Mouse (Mus musculus) kidney, embryonic 14.5 days (tissue): ENCODE results near the gene Tomm6. TPM values are rescaled to one million over a fixed set of nuclear protein-coding genes. Genes with fewer than 3 reads are reported as not detected.

ENCODE experiments used
- ATAC-seq: fragments of 200-750 bp; cut with Nextera tagmentation; 2 replicates; pipeline ENCODE4 v1.8.0; 2017; ENCODE audit warnings: moderate number of reproducible peaks, mild to moderate bottlenecking, moderate TSS enrichment, moderate library complexity; ENCODE audit not compliant: low FRiP score, low TSS enrichment
- H3K27ac ChIP-seq: fragments of 300-500 bp; sonication (generic); 2 replicates; pipeline ENCODE4 v1.5.1; 2014; ENCODE audit warnings: low read depth, mild to moderate bottlenecking, low read length, moderate library complexity, mixed read lengths
- H3K27me3 ChIP-seq: fragments of 300-500 bp; sonication (generic); 2 replicates; pipeline ENCODE4 v1.6.1; 2014; ENCODE audit warnings: mild to moderate bottlenecking, low read length; ENCODE audit not compliant: control insufficient read depth, insufficient read depth
- H3K36me3 ChIP-seq: fragments of 300-500 bp; sonication (generic); 2 replicates; pipeline ENCODE4 v1.6.1; 2014; ENCODE audit warnings: low read length, mixed read lengths; ENCODE audit not compliant: control insufficient read depth, insufficient read depth
- H3K4me1 ChIP-seq: fragments of 300-500 bp; sonication (generic); 2 replicates; pipeline ENCODE4 v1.6.1; 2014; ENCODE audit warnings: low read length, mixed read lengths; ENCODE audit not compliant: control insufficient read depth, insufficient read depth
- H3K4me2 ChIP-seq: fragments of 300-500 bp; sonication (generic); replicated peaks from 2 replicates; pipeline ENCODE4 v1.6.1; 2014; ENCODE audit warnings: low read depth, mild to moderate bottlenecking, low read length
- H3K4me3 ChIP-seq: fragments of 300-500 bp; sonication (generic); 2 replicates; pipeline ENCODE4 v1.5.1; 2014; ENCODE audit warnings: mild to moderate bottlenecking, low read length
- H3K9ac ChIP-seq: fragments of 300-500 bp; sonication (generic); 2 replicates; pipeline ENCODE4 v1.6.1; 2014; ENCODE audit warnings: low read depth, mild to moderate bottlenecking, low read length, moderate library complexity
- H3K9me3 ChIP-seq: fragments of 300-500 bp; sonication (generic); 2 replicates; pipeline ENCODE4 v1.6.1; 2016; ENCODE audit warnings: low read length; ENCODE audit not compliant: control insufficient read depth
- WGBS: fragments of 180-500 bp; shearing (Covaris S2); extraction: QIAGEN DNeasy Blood & Tissue Kit; methylation state at CpG from one replicate; pipeline ENCODE4 v1.1.7; 2014; 5-methylcytosine and 5-hydroxymethylcytosine counted together
- polyA plus RNA-seq: library from polyadenylated mRNA; unstranded; fragments of >200 nt; fragmentation: Nextera tagmentation; extraction: Ambion mirVana; gene quantifications from 2 replicates; pipeline ENCODE4 v1.2.1, GENCODE M21; 2014

Tomm6 gene
- polyA plus RNA-seq, 1 experiment from 2014 or later = 415 TPM

- Histone ChIP-seq H3K4me2 (no peak overlapping the region), H3K27me3 (peaks cover 3% of the 10 kb centered on the region; the same call in 1 of the 2 replicates), H3K4me3 (no peak overlapping the region), H3K9ac (no peak overlapping the region), H3K9me3 (no peaks in the 10 kb centered on the region), H3K27ac (no peak overlapping the region), H3K36me3 (peaks cover 20% of the 10 kb centered on the region; the same call in 1 of the 2 replicates), H3K4me1 (peaks cover 6% of the 10 kb centered on the region; the same call in 1 of the 2 replicates)
- 34% methylated on average over 28 of the region's 28 CpGs for WGBS
- ATAC-seq = no peak; the same call in 1 of the 2 replicates
Measured at GRCm38 (mm10) chr17:47702548-47703345, 14.6 kb upstream of the Tomm6 start.

- Histone ChIP-seq H3K9ac (no peak overlapping the region), H3K4me3 (no peak overlapping the region), H3K27ac (no peak overlapping the region), H3K36me3 (peaks cover 20% of the 10 kb centered on the region; the same call in 1 of the 2 replicates), H3K4me1 (peaks cover 6% of the 10 kb centered on the region; the same call in 1 of the 2 replicates), H3K4me2 (no peak overlapping the region), H3K27me3 (peaks cover 3% of the 10 kb centered on the region; the same call in 1 of the 2 replicates), H3K9me3 (no peaks in the 10 kb centered on the region)
- ATAC-seq = no peak
- 78% methylated on average over 9 of the region's 9 CpGs for WGBS
Measured at GRCm38 (mm10) chr17:47701793-47702192, 13.6 kb upstream of the Tomm6 start.

- Histone ChIP-seq H3K4me2 (no peak overlapping the region), H3K9ac (no peak overlapping the region), H3K27me3 (peaks cover 3% of the 10 kb centered on the region; the same call in 1 of the 2 replicates), H3K9me3 (no peaks in the 10 kb centered on the region), H3K4me3 (no peak overlapping the region), H3K4me1 (peaks cover 8% of the 10 kb centered on the region), H3K27ac (no peak overlapping the region), H3K36me3 (peaks cover 20% of the 10 kb centered on the region; the same call in 1 of the 2 replicates)
- 74% methylated on average over 2 of the region's 2 CpGs for whole genome bisulfite sequencing
- ATAC-seq = no peak
Measured at GRCm38 (mm10) chr17:47699055-47699454, 10.9 kb upstream of the Tomm6 start.

- peaks cover 8% of the 10 kb centered on the region for H3K4me1 ChIP-seq
- H3K9me3 ChIP-seq = no peaks in the 10 kb centered on the region
- no peak overlapping the region for H3K4me2 ChIP-seq
- WGBS = 88% methylated on average over 10 of the region's 10 CpGs
- H3K9ac ChIP-seq = no peak overlapping the region
- H3K27me3 ChIP-seq = no peaks in the 10 kb centered on the region
- no peak overlapping the region for H3K27ac ChIP-seq
- ATAC-seq = no peak
- H3K36me3 ChIP-seq = peaks cover 14% of the 10 kb centered on the region; the same call in 1 of the 2 replicates
- no peak overlapping the region for H3K4me3 ChIP-seq
Measured at GRCm38 (mm10) chr17:47698156-47698555, 10.0 kb upstream of the Tomm6 start.

- peak overlapping the region; percentile 37; the same call in 1 of the 2 replicates for H3K27ac ChIP-seq
- no peak; the same call in 1 of the 2 replicates for ATAC-seq
- H3K4me2 ChIP-seq = peak overlapping the region; percentile 78
- peaks cover 4% of the 10 kb centered on the region; the same call in 1 of the 2 replicates for H3K4me1 ChIP-seq
- H3K4me3 ChIP-seq = peak overlapping the region; percentile 74
- H3K36me3 ChIP-seq = no peaks in the 10 kb centered on the region
- 0 out of 2 replicates have a peak, but pooled peaks cover 7% of the 10 kb centered on the region for H3K27me3 ChIP-seq
- H3K9me3 ChIP-seq = no peaks in the 10 kb centered on the region
- 0% methylated on average over 9 of the region's 23 CpGs for WGBS
- H3K9ac ChIP-seq = peak overlapping the region; percentile 82
Measured at GRCm38 (mm10) chr17:47695337-47695710, 7.1 kb upstream of the Tomm6 start.

GRCm38 (mm10) chr17:47694503-47695336 lies 6.5 kb upstream of the Tomm6 start, which contains the start of gene Prickle4:
Gene Prickle4 (minus strand): TSS chr17:47694736.
- Histone ChIP-seq H3K27me3 (0 out of 2 replicates have a peak, but pooled peaks cover 7% of the 10 kb centered on the region), H3K4me2 (peak within 1 kb of the TSS; percentile 78), H3K27ac (peak within 1 kb of the TSS; percentile 37; the same call in 1 of the 2 replicates), H3K4me3 (peak within 1 kb of the TSS; percentile 74), H3K9me3 (no peaks in the 10 kb centered on the region), H3K36me3 (no peaks in the 10 kb centered on the region), H3K4me1 (peaks cover 4% of the 10 kb centered on the region; the same call in 1 of the 2 replicates), H3K9ac (peak within 1 kb of the TSS; percentile 82)
- under 1% methylated on average over 70 of the region's 82 CpGs for WGBS
- peak; percentile 96 for ATAC-seq

- peak within 1 kb of the TSS; percentile 78 for H3K4me2 ChIP-seq
- peaks cover 4% of the 10 kb centered on the region; the same call in 1 of the 2 replicates for H3K4me1 ChIP-seq
- 0 out of 2 replicates have a peak, but pooled peaks cover 7% of the 10 kb centered on the region for H3K27me3 ChIP-seq
- 3% methylated on average over 3 of the region's 3 CpGs for WGBS
- no peak for ATAC-seq
- peak within 1 kb of the TSS; percentile 37; the same call in 1 of the 2 replicates for H3K27ac ChIP-seq
- H3K9me3 ChIP-seq = no peaks in the 10 kb centered on the region
- peak within 1 kb of the TSS; percentile 82 for H3K9ac ChIP-seq
- H3K4me3 ChIP-seq = peak within 1 kb of the TSS; percentile 74
- no peaks in the 10 kb centered on the region for H3K36me3 ChIP-seq
Measured at GRCm38 (mm10) chr17:47694442-47694502, 6.1 kb upstream of the Tomm6 start, which contains the start of gene Gm21981. Gene Gm21981 (minus strand): TSS chr17:47694455.

- peaks cover 4% of the 10 kb centered on the region; the same call in 1 of the 2 replicates for H3K4me1 ChIP-seq
- H3K4me2 ChIP-seq = peak overlapping the region; percentile 78
- H3K36me3 ChIP-seq = no peaks in the 10 kb centered on the region
- no peaks in the 10 kb centered on the region for H3K9me3 ChIP-seq
- 32% methylated on average over 13 of the region's 13 CpGs for WGBS
- H3K27ac ChIP-seq = no peak overlapping the region
- no peak; the same call in 1 of the 2 replicates for ATAC-seq
- peak overlapping the region; percentile 82; the same call in 1 of the 2 replicates for H3K9ac ChIP-seq
- 0 out of 2 replicates have a peak, but pooled peaks cover 7% of the 10 kb centered on the region for H3K27me3 ChIP-seq
- H3K4me3 ChIP-seq = peak overlapping the region; percentile 74
Measured at GRCm38 (mm10) chr17:47693671-47694441, 5.7 kb upstream of the Tomm6 start.
